Mouse (Mus musculus) liver, embryonic 14.5 days (tissue): ENCODE data around the gene Dnajc19.

Source experiments
- CTCF ChIP-seq: IDR thresholded peaks from 2 replicates; pipeline ENCODE4 v1.5.1; 2016; ENCODE audit warnings: antibody characterized with exemption, low read depth, control low read depth
- EP300 ChIP-seq: IDR thresholded peaks from 2 replicates; pipeline ENCODE4 v1.6.1; 2016; ENCODE audit warnings: antibody characterized with exemption, low read depth

- TF ChIP-seq CTCF (no peak), EP300 (no peak)
Measured at GRCm38 (mm10) chr3:34106421-34106820, 25.3 kb upstream of the Dnajc19 start.
